Mouse (Mus musculus): ENCODE measurements around the gene Ltn1. TPM values are rescaled to one million over a fixed set of nuclear protein-coding genes. Genes with fewer than 3 reads are reported as not detected.
A peak's percentile ranks its signal among the peaks of the same experiment; 100 is the strongest.

Gene Ltn1
- 10 to 100 TPM; 43.5 to 44.2 TPM for total RNA-seq (2021)
- long read RNA-seq, full-length matches to known transcripts: 35 of 53 reads
- long read RNA-seq, partial matches to known transcripts: 8 of 53 reads
- long read RNA-seq, other reads (novel, unspliced or antisense): 10 of 53 reads

- peak; percentile 98 to 99 for DNase-seq (ENCODE audit: low spot score in 2 of 2)
Measured at GRCm38 (mm10) chr16:87432033-87432814, at the start of gene Ltn1. Gene Ltn1 (minus strand): TSS chr16:87432612.

- no peak for DNase-seq (ENCODE audit: low spot score in 2 of 2)
Measured at GRCm38 (mm10) chr16:87470579-87470978, 38.2 kb upstream of the Ltn1 start.

- DNase-seq (ENCODE audit: low spot score in 2 of 2): no peak
Measured at GRCm38 (mm10) chr16:87458752-87459151, 26.3 kb upstream of the Ltn1 start.

- DNase-seq (ENCODE audit: low spot score in 2 of 2): peak in 1 of 2 experiments; percentile 39
Measured at GRCm38 (mm10) chr16:87455180-87455611, 22.8 kb upstream of the Ltn1 start.

GRCm38 (mm10) chr16:87454419-87455179, 22.2 kb upstream of the Ltn1 start, which contains the start of gene Usp16:
Gene Usp16 (plus strand): TSS chr16:87454703.
- DNase-seq (ENCODE audit: low spot score in 2 of 2): peak; percentile 93 to 96

GRCm38 (mm10) chr16:87453226-87453625, 20.8 kb upstream of the Ltn1 start:
- no peak for DNase-seq (ENCODE audit: low spot score in 2 of 2)

- DNase-seq (ENCODE audit: low spot score in 2 of 2): no peak
Measured at GRCm38 (mm10) chr16:87445528-87445927, 13.1 kb upstream of the Ltn1 start.

GRCm38 (mm10) chr16:87445110-87445509, 12.7 kb upstream of the Ltn1 start:
- DNase-seq (ENCODE audit: low spot score in 2 of 2): no peak

- DNase-seq (ENCODE audit: low spot score in 2 of 2): no peak
Measured at GRCm38 (mm10) chr16:87444071-87444470, 11.7 kb upstream of the Ltn1 start.

GRCm38 (mm10) chr16:87443245-87443644, 10.8 kb upstream of the Ltn1 start:
- DNase-seq (ENCODE audit: low spot score in 2 of 2): no peak

GRCm38 (mm10) chr16:87442291-87442690, 9.9 kb upstream of the Ltn1 start:
- no peak for DNase-seq (ENCODE audit: low spot score in 2 of 2)

GRCm38 (mm10) chr16:87441089-87441488, 8.7 kb upstream of the Ltn1 start:
- no peak for DNase-seq (ENCODE audit: low spot score in 2 of 2)

GRCm38 (mm10) chr16:87440184-87440686, 7.8 kb upstream of the Ltn1 start, which contains the start of gene Rwdd2b:
Gene Rwdd2b (minus strand): TSS chr16:87440573.
- DNase-seq (ENCODE audit: low spot score in 2 of 2): peak; percentile 91 to 96

GRCm38 (mm10) chr16:87438697-87439096, 6.3 kb upstream of the Ltn1 start:
- no peak for DNase-seq (ENCODE audit: low spot score in 2 of 2)

GRCm38 (mm10) chr16:87437096-87437495, 4.7 kb upstream of the Ltn1 start:
- no peak for DNase-seq (ENCODE audit: low spot score in 2 of 2)

- DNase-seq (ENCODE audit: low spot score in 2 of 2): no peak
Measured at GRCm38 (mm10) chr16:87435411-87436205, 3.2 kb upstream of the Ltn1 start.

GRCm38 (mm10) chr16:87434946-87435345, 2.5 kb upstream of the Ltn1 start:
- DNase-seq (ENCODE audit: low spot score in 2 of 2): no peak

- DNase-seq (ENCODE audit: low spot score in 2 of 2): no peak
Measured at GRCm38 (mm10) chr16:87434266-87434665, 1.9 kb upstream of the Ltn1 start.

GRCm38 (mm10) chr16:87427516-87427915, 4.9 kb downstream of the Ltn1 start:
- DNase-seq (ENCODE audit: low spot score in 2 of 2): no peak

GRCm38 (mm10) chr16:87420662-87421061, 11.8 kb downstream of the Ltn1 start:
- no peak for DNase-seq (ENCODE audit: low spot score in 2 of 2)

- DNase-seq (ENCODE audit: low spot score in 2 of 2): no peak
Measured at GRCm38 (mm10) chr16:87405001-87405400, 27.4 kb downstream of the Ltn1 start.
